Mouse (Mus musculus) embryo, embryonic 11 days (tissue): ENCODE measurements around the gene Exoc3l2.
"Not testable (repeated sequence)": the region's sequence is repeated elsewhere in the genome, so short reads cannot be mapped to it uniquely, and the experiment has no call there.

Experiments used
- DNase-seq: peaks from one replicate; pipeline ENCODE4 v3.0.0-alpha.2; 2015

Gene Exoc3l2

DNA sequence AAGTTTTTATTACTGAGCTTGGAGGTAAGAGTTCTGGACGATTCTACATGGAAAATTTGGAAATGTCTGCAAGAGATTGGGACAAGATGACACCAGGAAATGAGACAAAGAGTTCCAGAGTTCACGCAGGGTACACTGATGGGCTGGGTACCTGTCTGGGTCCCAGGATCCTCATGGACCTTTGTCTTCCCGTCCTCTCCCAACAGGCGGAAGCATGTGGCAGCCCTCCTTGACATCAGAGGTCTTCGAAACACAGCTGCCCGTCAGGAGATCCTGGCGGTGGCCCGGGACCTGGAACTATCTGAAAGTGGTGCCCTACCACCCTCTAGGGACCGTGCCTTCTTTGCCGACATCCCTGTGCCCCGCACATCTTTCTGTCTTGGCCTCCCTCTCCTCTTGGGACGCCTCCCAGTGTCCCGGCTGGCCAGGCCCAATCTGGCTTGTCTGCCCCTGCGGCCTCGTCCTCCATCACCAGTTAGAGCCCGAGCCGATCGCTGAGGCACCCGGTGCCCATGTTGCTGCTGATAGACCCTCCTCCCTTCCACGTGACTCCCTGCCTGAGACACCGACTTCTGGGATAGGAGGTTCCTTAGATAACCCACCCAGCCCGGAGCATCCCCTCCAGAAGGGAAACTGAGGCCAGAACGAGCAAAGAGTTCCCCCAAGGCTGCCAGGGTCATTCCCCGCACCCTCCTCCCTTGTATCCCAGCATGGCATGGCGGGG lies 31.8 kb downstream of the Exoc3l2 start:
- DNase-seq = no peak

DNA sequence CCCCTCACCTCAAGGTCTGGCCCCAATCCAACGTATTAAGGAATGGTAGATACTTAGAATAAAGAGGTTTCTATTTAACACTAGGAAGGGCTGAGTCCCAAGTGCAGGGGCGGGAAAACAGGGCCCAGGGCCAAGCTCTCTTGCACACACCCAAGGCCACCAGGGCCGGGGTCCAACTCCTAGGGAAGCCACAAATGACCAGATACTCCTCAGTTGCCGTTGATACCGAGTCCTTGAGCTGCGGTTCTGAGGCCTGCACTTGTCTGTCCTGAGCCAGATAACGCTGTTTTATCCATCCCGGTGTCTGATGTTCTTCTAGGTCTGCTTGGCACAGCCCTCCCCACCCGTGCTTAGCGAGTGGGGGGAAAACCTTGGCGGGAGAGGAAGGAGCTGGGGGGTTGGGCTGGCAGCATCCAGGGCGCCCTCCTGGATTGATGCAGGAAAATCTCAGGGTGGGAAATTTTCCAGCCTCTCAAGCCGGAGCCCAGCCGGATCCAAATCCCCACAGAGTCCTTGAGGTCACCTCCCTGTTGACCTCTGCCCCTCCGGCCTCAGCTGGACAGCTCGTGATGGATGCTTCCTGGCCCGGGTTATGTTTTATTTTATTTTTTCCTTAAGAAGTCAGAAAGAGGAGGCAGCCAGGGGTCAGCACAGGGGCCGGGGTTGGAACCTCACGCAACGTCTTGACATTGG lies 32.5 kb downstream of the Exoc3l2 start:
- DNase-seq = peak; percentile 30

DNA sequence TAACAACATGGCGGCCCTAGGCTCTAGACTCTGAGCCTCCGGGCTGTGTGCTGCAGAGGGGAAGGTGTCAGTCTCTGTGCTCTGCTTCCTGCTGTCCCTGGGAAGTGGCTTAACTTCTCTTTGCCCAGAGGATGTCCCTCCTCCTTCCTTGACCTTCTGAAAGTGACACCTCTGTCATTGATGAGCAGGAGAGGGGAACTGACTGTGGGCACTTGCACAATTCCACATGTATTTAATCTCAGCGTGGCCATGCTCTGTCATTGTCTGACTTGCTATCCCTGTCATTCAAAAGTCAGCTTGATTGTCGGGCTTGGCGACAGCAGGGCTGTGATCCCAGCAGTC lies 33.1 kb downstream of the Exoc3l2 start:
- DNase-seq = no peak

DNA sequence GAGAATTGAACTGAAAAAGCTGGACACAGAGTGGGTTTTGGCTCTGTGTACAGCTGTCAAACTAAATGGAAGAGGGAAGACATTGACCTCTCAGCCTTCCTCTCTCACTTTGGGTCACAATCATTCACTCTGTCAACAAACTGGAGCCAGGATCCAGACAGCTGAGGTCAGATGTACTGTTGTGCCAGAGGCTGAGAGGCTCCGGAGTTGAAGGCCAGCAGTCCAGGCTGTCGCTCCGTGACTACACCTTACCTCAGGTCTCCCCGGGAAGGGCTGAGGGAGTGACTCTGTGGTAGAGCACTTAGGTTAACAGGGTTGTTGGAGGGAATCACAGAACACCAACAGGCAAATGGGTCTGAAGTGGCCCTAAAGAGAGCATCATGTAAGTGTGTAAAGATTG lies 35.2 kb downstream of the Exoc3l2 start:
- DNase-seq = no peak

DNA sequence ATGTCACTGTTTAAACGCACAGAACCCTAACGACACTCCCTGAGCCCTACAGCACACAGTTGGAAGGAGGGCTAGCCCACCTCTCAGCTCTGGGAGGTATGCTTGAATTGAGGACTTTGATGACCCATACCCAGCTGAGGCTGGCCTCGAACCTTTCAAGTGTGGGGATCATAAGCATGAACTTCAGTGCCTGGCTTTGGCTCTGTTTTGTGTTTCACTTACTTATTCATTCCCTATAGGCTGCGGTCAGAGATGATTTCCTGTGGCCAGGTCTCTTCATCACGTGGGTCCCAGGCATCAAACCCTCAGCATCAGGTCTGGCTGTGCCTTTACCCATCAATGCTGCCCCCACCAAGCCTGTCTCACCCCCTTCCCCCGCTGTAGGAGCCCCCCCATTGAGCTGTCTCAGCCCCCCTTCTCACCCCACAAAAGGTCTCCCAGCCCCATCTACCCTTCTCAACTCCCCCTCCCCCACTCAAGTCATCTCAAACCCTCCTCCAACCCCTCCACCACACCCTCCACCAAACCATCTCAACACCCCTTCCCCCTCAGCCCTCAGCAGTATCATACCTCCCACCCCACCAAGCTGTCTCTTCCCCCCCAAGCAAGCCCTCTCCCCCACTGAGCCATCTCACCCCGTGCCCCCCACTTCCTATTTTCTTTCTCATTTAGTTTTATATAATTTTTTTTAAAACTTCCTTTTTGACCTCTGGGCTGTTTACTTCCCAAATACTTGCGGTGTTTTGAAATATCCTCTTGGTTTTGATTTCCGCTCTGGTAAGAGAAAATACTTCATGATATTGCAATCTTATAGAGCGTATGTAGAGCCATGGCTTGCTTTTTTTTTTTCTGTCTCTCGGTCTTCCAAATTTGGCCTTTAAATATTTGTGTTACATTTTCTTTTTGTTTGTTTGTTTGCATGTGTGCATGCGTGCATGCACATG lies 37.6 kb downstream of the Exoc3l2 start:
- DNase-seq = no peak

DNA sequence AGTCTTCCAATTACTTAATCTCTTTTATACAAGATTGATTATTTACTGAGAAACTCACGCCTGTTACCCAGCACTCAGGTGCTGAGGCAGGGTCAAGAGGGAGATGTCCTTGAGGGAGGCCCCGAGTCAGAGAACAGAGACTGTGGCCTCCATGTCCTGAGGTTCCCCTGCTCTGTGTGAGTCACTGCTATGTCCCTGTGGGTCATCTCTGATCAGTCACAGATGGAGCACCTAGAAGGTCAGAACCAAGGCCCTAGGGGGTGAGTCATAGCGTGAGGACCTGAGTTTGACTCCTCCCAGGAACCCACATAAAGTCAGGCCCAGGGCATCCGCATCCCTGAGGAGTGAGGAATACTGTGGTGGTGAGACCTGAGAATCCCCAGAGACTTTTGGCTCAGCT lies 38.5 kb downstream of the Exoc3l2 start:
- DNase-seq = no peak

DNA sequence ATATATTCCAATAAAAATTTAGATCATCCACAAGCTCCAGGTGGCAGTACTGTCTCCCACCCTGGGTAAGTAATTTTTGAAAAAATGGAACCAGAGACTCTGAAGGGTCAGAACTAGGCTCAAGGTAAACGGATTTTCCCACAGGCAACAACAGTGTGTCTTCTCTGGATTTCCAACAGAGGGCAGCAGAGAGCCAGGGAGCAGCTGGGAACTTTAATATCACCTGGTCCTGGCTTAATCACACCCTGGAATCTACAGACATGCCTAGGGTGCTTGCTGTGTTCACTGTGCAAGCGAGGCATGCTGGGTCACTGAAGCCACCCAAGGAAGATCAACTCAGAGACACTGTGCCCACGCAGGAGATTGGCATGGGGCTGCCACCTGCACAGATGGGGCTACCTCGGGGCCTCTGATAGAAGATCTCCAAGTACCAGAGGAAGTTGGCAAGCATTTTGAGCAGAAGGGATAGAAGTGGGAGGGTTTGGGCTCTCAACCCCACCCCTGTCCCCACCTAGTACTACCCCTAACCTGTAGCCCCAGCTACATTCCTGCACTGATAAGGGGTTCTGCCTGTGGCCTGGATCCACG lies 40.4 kb downstream of the Exoc3l2 start:
- DNase-seq = peak; percentile 59

DNA sequence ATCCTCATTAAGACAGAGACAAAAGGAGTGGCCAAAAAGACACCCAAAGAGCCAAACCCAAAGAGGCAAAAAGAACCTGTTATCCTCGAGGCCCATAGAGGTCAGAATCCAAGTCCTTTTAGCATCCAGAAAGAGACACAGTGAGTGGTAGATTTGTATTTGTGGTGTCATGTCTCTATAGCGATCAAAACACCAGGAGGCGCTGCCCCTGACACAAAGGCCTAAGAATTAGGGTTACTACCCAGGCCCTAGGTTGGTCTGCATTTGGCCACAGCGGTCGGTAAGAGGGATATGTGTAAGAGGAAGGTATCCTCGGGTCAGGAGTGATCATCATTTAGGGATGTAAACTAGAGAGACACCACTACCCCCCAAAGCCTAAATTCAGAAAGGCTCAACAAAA lies 43.2 kb downstream of the Exoc3l2 start:
- peak; percentile 55 for DNase-seq

DNA sequence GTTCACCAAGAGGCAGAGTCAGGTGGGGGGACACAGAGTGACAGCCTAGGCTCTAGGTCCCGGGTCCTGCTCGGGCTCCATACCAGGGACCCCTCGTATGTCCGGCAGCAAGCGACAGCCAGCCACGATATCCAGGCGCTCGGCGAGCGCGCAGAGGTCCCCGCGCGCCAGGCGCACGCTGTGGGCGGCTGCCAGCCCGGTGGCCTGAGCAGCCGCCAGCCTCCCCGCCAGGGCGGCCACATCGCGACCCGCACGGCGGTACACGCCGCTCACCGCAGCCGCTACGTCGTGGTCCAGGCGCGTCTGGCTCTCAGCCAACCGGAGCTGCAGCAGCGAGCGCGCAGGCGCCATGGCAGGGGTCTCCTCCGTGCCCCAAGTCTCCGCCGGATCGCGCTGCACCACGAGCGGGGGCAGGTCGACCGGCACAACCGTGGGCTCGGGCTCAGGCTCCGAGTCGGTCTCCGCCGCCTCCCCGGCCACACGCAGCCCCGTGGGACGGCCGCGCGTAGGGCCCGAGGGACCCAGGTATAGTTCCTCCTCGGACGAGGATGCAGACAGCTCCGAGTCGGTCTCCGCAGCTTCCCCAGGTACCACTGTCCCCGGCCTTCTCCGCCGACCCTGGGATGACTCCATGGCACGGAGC lies 44.0 kb downstream of the Exoc3l2 start:
- DNase-seq = peak; percentile 88

DNA sequence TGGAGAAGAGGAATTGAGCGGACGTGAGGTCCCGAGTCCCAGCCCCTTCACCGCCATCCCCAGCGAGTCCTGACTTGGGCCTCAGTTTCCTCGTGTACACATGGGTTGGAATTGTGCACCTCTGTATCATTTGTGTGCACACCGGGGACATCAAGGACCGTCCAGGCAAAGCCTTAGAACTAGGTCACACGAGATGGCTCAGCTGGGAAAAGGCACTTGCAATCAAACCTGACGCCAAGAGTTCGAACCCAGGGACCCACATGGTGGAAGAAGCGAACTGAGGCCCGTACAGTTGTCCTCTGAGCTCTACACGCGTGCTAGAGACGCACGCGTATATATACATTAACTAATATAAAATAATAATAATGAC lies 44.5 kb downstream of the Exoc3l2 start:
- DNase-seq = no peak

DNA sequence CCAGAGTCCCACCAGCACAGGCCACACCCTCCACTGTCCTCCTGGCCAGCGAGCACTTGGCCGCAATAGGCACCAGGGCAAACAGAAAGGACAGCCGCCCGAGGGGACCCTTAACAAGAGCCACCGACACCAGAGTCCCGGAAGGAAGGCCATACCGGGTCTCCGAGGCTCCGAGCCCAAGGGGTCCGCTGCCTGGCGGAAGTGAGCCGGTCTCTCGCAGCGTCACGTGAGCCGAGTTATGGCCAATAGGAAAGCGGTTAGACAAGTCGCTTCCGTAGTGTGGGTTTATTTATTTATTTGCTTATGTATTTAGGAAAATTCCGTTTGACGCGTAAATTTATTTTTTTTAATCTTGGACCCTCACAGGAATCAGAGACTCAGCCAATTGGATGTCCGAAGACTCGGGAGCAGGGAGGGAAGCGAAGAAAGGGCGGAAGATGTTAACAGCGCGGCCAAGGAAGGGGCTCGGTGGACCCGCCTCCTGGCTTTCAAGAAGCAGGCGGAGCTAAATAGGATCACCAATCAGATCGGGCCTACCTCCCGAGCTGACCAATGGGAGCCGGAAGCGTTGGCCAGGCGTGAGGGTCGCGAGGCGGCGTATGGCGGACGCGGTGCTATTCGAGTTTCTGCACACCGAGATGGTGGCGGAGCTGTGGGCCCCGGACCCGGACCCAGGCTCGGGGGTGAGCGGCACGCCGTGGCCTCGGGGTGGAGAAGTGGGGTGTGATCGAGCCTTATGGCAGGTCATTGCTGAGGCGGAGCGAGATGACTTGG lies 45.2 kb downstream of the Exoc3l2 start, which contains the start of the genes Bloc1s3 and Trappc6a:
TSS of gene Bloc1s3 (minus strand) at position 218 of the 774 bp plus-strand sequence.
TSS of gene Trappc6a (plus strand) at position 246 of the 774 bp plus-strand sequence.
- DNase-seq = peak; percentile 96

DNA sequence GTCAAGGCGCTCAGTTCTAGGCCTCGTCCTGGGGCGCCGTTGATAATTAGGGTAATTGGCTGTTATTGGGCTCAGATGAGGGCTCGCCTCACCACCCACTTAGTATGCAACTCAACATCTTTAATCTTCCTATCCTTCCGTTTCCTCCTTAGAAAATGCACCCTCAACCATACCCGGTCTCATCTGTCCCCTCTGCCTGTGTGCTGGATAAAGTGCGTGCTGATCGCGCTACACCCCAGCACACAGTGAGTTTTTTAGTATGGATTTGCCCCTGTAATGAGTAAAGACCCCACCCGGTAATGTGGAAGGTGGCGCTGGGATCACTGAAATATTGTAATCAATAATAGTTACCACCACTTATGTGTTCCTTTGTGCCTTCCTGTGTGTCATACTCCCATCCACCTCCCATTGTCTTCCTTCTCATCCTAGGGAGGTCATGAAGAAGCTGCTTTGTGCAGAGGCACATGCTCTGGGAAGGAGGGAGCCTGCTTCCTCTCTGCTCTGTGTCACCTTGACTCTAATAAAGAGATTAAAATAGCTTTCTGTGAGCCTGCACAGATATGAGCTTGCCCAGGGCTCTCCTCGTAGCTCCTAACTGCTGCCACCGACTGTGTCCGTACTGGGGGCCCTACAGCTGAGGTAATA lies 45.9 kb downstream of the Exoc3l2 start:
- peak; percentile 19 for DNase-seq

DNA sequence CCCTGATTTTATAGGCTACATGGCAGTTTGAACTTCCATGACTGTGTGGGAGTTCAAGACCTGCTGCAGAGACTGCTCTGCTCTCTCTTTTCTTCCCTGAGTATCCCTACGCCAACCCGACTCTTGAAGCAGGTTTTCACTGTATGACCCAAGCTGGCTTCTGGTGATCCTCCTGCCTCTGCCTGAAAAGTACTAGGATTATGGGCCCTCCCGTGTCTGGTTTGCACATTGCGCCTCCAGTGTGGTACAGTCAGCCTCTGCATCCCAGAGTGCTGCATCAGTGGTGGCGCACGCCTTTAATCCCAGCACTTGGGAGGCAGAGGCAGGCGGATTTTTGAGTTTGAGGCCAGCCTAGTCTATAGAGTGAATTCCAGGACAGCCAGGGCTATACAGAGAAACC lies 46.7 kb downstream of the Exoc3l2 start:
- no peak for DNase-seq

DNA sequence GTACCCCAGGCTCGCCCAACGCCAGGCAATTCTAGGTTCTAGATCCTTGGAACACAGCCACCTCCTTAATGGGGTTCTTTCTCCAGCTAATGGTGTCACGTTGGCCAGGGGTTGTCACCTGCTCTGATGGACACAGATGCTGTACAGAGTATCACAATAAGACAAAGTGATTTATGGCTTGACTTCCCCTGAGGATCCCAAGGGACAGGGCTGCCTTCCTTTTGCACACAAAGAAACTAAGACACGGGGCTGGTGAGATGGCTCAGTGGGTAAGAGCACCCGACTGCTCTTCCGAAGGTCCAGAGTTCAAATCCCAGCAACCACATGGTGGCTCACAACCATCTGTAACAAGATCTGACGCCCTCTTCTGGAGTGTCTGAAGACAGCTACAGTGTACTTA lies 48.8 kb downstream of the Exoc3l2 start:
- DNase-seq = not testable (repeated sequence)

DNA sequence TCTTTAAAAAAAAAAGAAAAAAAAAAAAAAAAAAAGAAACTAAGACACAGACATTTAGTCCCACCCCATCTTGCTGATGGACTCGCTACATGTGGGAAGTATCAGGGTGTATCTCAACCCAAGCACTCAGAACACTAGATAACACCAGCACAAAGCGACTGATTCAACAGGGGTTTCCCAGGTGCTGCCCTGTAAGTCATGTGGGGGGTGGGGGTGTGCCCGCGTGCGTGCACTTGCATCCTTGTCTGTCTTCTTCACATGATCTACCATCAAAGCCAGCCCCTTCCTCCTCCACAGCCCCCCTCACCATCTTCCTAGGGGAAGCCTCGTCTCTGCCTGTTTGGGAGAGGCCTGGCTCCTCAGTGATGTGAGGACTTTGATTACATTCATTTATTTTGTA lies 49.2 kb downstream of the Exoc3l2 start:
- no peak for DNase-seq

DNA sequence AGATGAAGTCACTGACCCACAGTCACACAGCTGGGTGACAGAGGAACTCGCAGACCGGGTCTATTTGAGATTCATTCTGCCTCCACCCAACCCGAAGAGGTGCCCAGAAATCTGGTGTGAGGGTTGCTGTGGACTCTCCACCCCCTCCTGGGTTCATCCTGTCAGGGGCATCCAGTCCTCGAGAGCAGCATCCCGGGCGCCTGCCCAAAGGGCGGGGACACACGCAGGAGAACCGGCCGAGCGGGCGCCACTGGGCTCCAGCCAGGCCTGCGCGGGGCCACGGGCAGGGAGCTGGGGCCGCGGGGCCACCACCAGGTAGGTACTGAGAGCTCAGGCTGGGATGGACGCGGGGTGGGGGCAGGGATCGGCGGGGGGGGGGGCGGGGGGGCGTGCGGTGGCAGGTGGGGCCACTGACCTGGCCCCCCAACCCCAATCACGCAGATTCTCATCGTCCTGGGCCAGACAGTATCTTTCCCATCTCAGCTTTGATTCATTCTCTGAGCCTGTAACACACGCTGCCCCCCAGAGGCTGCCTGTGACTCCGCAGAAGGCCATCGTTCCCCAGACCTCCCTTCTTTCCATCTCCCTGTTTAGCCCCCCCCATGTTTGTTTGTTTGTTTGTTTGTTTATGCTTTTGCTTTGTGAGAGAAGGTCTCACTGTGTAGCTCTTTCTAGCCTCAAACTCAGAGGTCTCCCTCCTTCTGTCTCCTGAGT lies 54.7 kb downstream of the Exoc3l2 start, which contains the start of gene Nkpd1:
TSS of gene Nkpd1 (plus strand) at position 187 of the 714 bp plus-strand sequence.
- DNase-seq = peak; percentile 59

DNA sequence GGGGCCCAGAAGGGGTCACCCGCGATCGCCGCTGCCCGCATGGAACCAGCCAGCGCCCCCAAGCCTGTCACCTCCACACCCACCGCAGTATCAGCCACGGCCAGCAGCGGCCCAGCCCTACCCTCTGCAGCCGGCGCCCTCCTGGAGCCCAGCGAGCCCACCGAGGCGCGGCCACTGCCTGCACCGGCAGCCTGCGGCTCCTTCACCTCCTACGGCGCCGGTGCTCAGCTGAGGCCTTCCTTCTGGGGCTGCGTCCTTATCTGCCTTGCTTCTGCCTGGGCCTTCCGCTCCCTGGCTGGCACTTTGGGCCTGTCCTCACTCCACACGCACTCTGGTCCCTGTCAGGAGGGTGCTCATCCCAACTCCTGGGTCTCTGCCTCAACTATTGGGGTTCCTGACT lies 56.9 kb downstream of the Exoc3l2 start:
- peak; percentile 35 for DNase-seq

DNA sequence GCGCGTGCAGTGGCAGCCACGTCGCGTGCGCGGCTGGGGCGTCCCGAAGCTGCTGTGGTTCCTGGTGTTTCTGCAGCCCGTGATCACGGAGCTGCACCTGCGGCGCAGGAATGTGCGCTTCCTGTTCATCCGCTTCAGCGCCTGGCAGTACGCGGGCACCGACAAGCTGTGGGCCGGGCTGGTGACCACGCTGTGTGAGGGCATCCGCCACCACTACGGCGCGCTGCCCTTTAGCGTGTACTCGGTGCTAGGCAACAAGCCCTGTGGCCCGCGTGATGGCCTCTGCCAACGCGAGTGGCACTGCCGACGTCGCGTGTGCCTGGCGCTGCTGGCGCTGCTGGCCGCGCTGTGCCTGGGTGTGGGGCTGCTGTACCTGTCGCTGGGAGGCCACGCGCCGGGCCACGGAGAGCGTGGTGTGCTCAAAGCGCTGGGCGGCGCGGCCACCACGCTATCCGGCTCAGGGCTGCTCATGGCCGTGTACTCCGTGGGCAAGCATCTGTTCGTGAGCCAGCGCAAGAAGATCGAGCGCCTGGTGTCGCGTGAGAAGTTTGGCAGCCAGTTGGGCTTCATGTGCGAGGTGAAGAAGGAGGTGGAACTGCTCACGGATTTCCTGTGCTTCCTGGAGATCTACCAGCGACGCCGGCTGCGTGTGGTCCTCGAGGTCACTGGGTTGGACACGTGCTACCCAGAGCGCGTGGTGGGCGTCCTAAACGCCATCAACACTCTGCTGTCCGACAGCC lies 60.1 kb downstream of the Exoc3l2 start:
- DNase-seq = no peak

DNA sequence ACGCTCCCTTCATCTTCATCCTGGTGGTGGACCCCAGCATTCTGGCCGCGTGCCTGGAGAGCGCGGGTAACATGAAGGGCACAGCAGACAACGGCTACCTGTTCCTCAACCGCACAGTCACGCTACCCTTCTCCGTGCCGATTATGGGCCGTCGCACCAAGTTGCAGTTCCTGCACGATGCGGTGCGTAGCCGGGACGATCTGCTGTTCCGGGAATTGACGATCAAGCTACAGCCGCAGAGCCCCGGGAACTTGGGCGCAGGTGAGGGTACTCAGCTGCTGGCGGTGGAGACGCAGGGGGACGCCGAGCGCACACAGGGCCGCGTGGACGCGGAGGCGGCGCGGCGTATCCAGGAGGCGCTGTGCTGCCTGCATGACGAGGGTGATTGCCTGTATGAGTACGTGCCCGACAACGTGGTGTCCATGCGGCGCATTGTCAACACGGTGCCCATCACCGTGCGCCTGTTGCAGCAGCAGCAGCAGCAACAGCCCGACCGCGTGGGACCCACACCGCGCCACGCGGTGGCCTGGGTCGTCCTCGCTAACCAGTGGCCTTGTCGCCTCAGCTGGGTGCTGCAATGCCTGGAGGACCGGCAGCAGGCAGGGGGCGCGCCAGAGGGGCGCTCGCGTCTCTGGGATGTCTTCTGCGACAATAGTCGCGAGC lies 60.8 kb downstream of the Exoc3l2 start:
- peak; percentile 80 for DNase-seq
